Mouse (Mus musculus) mature B cell (primary cell): ENCODE results near the gene Lamtor4.
"Not testable (repeated sequence)": the region's sequence is repeated elsewhere in the genome, so short reads cannot be mapped to it uniquely, and the experiment has no call there.

Experiments
- in situ Hi-C: fragments of 300-500 bp; cut with MboI; formaldehyde crosslinking; loops from 2 replicates; pipeline ENCODE4 v1.14.3; 2019

Gene Lamtor4

GRCm38 (mm10) chr5:138255353-138256093 lies at the start of gene Lamtor4:
TSS of gene Lamtor4 (plus strand) at chr5:138255482.
- in situ Hi-C loops, result no loop called here

GRCm38 (mm10) chr5:138207253-138207652 lies 48.0 kb upstream of the Lamtor4 start:
- in situ Hi-C loops, result no loop called here

GRCm38 (mm10) chr5:138207873-138208272 lies 47.4 kb upstream of the Lamtor4 start:
- in situ Hi-C loops, result no loop called here

- in situ Hi-C loops, result not testable (repeated sequence)
These were observed 38.6 kb upstream of the Lamtor4 start for GRCm38 (mm10) chr5:138216632-138217031.

GRCm38 (mm10) chr5:138219864-138220263 lies 35.4 kb upstream of the Lamtor4 start:
- in situ Hi-C loops, result no loop called here

GRCm38 (mm10) chr5:138222111-138222510 lies 33.2 kb upstream of the Lamtor4 start:
- in situ Hi-C loops, result no loop called here

GRCm38 (mm10) chr5:138223287-138223686 lies 32.0 kb upstream of the Lamtor4 start:
- in situ Hi-C loops, result no loop called here

GRCm38 (mm10) chr5:138225700-138226099 lies 29.6 kb upstream of the Lamtor4 start, which contains the start of gene Nxpe5:
TSS of gene Nxpe5 (plus strand) at chr5:138225898.
- in situ Hi-C loops, result no loop called here

GRCm38 (mm10) chr5:138226491-138226890 lies 28.8 kb upstream of the Lamtor4 start:
- in situ Hi-C loops, result no loop called here

- in situ Hi-C loops, result no loop called here
These were observed 27.9 kb upstream of the Lamtor4 start for GRCm38 (mm10) chr5:138227367-138227766.

- in situ Hi-C loops, result no loop called here
These were observed 27.3 kb upstream of the Lamtor4 start for GRCm38 (mm10) chr5:138228026-138228425.

GRCm38 (mm10) chr5:138229511-138229910 lies 25.8 kb upstream of the Lamtor4 start:
- in situ Hi-C loops, result no loop called here

GRCm38 (mm10) chr5:138233778-138234177 lies 21.5 kb upstream of the Lamtor4 start:
- in situ Hi-C loops, result no loop called here

- in situ Hi-C loops, result no loop called here
These were observed 21.1 kb upstream of the Lamtor4 start for GRCm38 (mm10) chr5:138234224-138234623.

GRCm38 (mm10) chr5:138241511-138241910 lies 13.8 kb upstream of the Lamtor4 start:
- in situ Hi-C loops, result no loop called here

GRCm38 (mm10) chr5:138251144-138251543 lies 4.1 kb upstream of the Lamtor4 start:
- in situ Hi-C loops, result no loop called here

- in situ Hi-C loops, result no loop called here
These were observed 2.2 kb upstream of the Lamtor4 start for GRCm38 (mm10) chr5:138253061-138253460.

GRCm38 (mm10) chr5:138256094-138256467 lies 799 bp downstream of the Lamtor4 start:
- in situ Hi-C loops, result no loop called here

- in situ Hi-C loops, result no loop called here
These were observed 1.8 kb downstream of the Lamtor4 start for GRCm38 (mm10) chr5:138256966-138257584.

- in situ Hi-C loops, result no loop called here
These were observed 2.3 kb downstream of the Lamtor4 start for GRCm38 (mm10) chr5:138257585-138257978.

GRCm38 (mm10) chr5:138258078-138258477 lies 2.8 kb downstream of the Lamtor4 start:
- in situ Hi-C loops, result no loop called here

- in situ Hi-C loops, result no loop called here
These were observed 3.3 kb downstream of the Lamtor4 start for GRCm38 (mm10) chr5:138258542-138258941.

GRCm38 (mm10) chr5:138258993-138259392 lies 3.7 kb downstream of the Lamtor4 start:
- in situ Hi-C loops, result no loop called here
